Mouse (Mus musculus): Measurements from ENCODE around the gene Camk2d. TPM values are rescaled to one million over a fixed set of nuclear protein-coding genes. Genes with fewer than 3 reads are reported as not detected.

The Camk2d gene
- total and polyA plus RNA-seq, 3 experiments: 66.1 to 80.4 (median 77.3) TPM

GRCm38 (mm10) chr3:126699740-126700139 lies 103.6 kb downstream of the Camk2d start:
- H3K79me2 ChIP-seq (replicated peaks; ENCODE audit: control insufficient read depth, extremely low read depth, insufficient read depth, poor library complexity, severe bottlenecking): peaks cover 70% of the 10 kb centered on the region

GRCm38 (mm10) chr3:126701067-126701466 lies 105.0 kb downstream of the Camk2d start:
- Histone ChIP-seq H3K27ac (ENCODE audit: insufficient read depth, low read depth) (peak overlapping the region; percentile 33; the same call in 1 of the 2 replicates), H3K79me2 (replicated peaks; ENCODE audit: control insufficient read depth, extremely low read depth, insufficient read depth, poor library complexity, severe bottlenecking) (peaks cover 66% of the 10 kb centered on the region), H3K27me3 (replicated peaks) (no peaks in the 10 kb centered on the region), H3K9me3 (replicated peaks; ENCODE audit: low read length) (peaks cover 2% of the 10 kb centered on the region), H3K9ac (ENCODE audit: insufficient read depth, low read depth) (peak overlapping the region; percentile 2; the same call in 1 of the 2 replicates), H3K4me3 (replicated peaks in 1 of 3; ENCODE audit: low read depth in 2 of 3, low read length in 2 of 3, poor library complexity in 1 of 3) (peak overlapping the region in 1 of 3 experiments; percentile 26), H3K36me3 (replicated peaks in 1 of 2; ENCODE audit: control insufficient read depth in 1 of 2, insufficient read depth in 1 of 2, low read length in 1 of 2) (peaks cover 0 to 31% of the 10 kb centered on the region in 2 experiments), H3K4me1 (ENCODE audit: control insufficient read depth in 1 of 2, insufficient read depth in 2 of 2) (peaks cover 12 to 55% of the 10 kb centered on the region in 2 experiments), H3K4me2 (ENCODE audit: insufficient read depth, low read depth, poor library complexity, severe bottlenecking) (peak overlapping the region; percentile 8; the same call in 1 of the 2 replicates)
- DNase-seq (ENCODE audit: extremely low read depth): peak; percentile 57
- TF ChIP-seq HCFC1 (IDR thresholded peaks at IDR 0.05; ENCODE audit: low read depth, low read length) (no peak; the same call in 1 of the 2 replicates), CHD2 (IDR thresholded peaks at IDR 0.05; ENCODE audit: low read length) (no peak), POLR2A (IDR thresholded peaks at IDR 0.05; ENCODE audit: low read depth, low read length) (peak; percentile 55; the same call in 1 of the 2 replicates), SMC3 (IDR thresholded peaks at IDR 0.05; ENCODE audit: low read depth, low read length) (peak; percentile 7; the same call in 1 of the 2 replicates), TBP (conservative IDR thresholded peaks at IDR 0.05; ENCODE audit: low read depth, low read length) (peak; percentile 66)
- dilution Hi-C loops (cut with MboI; ENCODE audit: extremely low pct_ligation_motif_present, extremely low pct_unique_long_range_greater_than_20kb, low sequenced_read_pairs): no loop called here
- in situ Hi-C loops (cut with MboI; ENCODE audit: low pct_ligation_motif_present, low pct_unique_long_range_greater_than_20kb, low sequenced_read_pairs): no loop called here

More at GRCm38 (mm10) chr3:126699740-126700139, 103.6 kb downstream of the Camk2d start:
- Histone ChIP-seq H3K4me2 (ENCODE audit: insufficient read depth, low read depth, poor library complexity, severe bottlenecking) (peak overlapping the region; percentile 81), H3K4me3 (replicated peaks in 1 of 3; ENCODE audit: low read depth in 2 of 3, low read length in 2 of 3, poor library complexity in 1 of 3) (no peak overlapping the region), H3K9me3 (replicated peaks; ENCODE audit: low read length) (peaks cover 2% of the 10 kb centered on the region), H3K9ac (ENCODE audit: insufficient read depth, low read depth) (peak overlapping the region; percentile 43; the same call in 1 of the 2 replicates), H3K36me3 (replicated peaks in 1 of 2; ENCODE audit: control insufficient read depth in 1 of 2, insufficient read depth in 1 of 2, low read length in 1 of 2) (peaks cover 0 to 21% of the 10 kb centered on the region in 2 experiments), H3K4me1 (ENCODE audit: control insufficient read depth in 1 of 2, insufficient read depth in 2 of 2) (peaks cover 12 to 65% of the 10 kb centered on the region in 2 experiments), H3K27me3 (replicated peaks) (no peaks in the 10 kb centered on the region), H3K27ac (ENCODE audit: insufficient read depth, low read depth) (no peak overlapping the region)
- no peak for DNase-seq (ENCODE audit: extremely low read depth)
- dilution Hi-C loops (cut with MboI; ENCODE audit: extremely low pct_ligation_motif_present, extremely low pct_unique_long_range_greater_than_20kb, low sequenced_read_pairs): no loop called here
- in situ Hi-C loops (cut with MboI; ENCODE audit: low pct_ligation_motif_present, low pct_unique_long_range_greater_than_20kb, low sequenced_read_pairs): no loop called here
- TF ChIP-seq MAFK (IDR thresholded peaks at IDR 0.05; ENCODE audit: insufficient replicate concordance, low read length) (no peak), ZMIZ1 (IDR thresholded peaks at IDR 0.05; ENCODE audit: low read depth, low read length) (no peak), MAZ (IDR thresholded peaks at IDR 0.05; ENCODE audit: low read depth, low read length) (no peak), ETS1 (conservative IDR thresholded peaks at IDR 0.05; ENCODE audit: low read depth, low read length) (no peak), MEF2A (IDR thresholded peaks at IDR 0.05; ENCODE audit: borderline replicate concordance, low read depth, low read length) (no peak), MAX (IDR thresholded peaks at IDR 0.05; ENCODE audit: low read length) (no peak), BHLHE40 (IDR thresholded peaks at IDR 0.05; ENCODE audit: low read depth, low read length) (no peak), UBTF (IDR thresholded peaks at IDR 0.05; ENCODE audit: low read depth, low read length) (no peak), CHD1 (IDR thresholded peaks at IDR 0.05; ENCODE audit: low read depth, low read length) (no peak)

All from CH12.LX (cell line).